13 mouse cellular contexts compared by ENCODE assay signal in genomic region chr9:57806066-57806481, GRCm38 (mm10). TPM values are rescaled to one million over a fixed set of nuclear protein-coding genes. Genes with fewer than 3 reads are reported as not detected.
DNase-seq lines count a peak whose midpoint lies in the region; ATAC-seq and TF ChIP-seq lines count a peak whose summit lies in the region.
"Had no signal": no experiment of that assay in that cellular context is flagged by ENCODE, and none has a peak within 500 bp of the region (broad histone marks: within the 10 kb centered on the region; RNA-seq: fewer than 3 reads in every experiment).

No protein-coding gene starts in this region.

- H3K4me3 ChIP-seq in midbrain, embryonic 10.5 days, result no peak overlapping the region
- H3K4me3 ChIP-seq in midbrain, embryonic 11.5 days (ENCODE audit: low read depth, low read length), result no peak overlapping the region
- no peak overlapping the region for H3K4me3 ChIP-seq in embryonic fibroblast, embryonic 13.5 days (ENCODE audit: insufficient read depth, low read length)
- H3K4me3 ChIP-seq: erythroblast, embryonic 14.5 days; hindbrain, embryonic 12.5 days; stomach, embryonic 15.5 days had no signal

- H3K9ac ChIP-seq in midbrain, embryonic 11.5 days (ENCODE audit: low read length), result no peak overlapping the region
- H3K9ac ChIP-seq: hindbrain, embryonic 12.5 days; stomach, embryonic 15.5 days had no signal

- H3K4me1 ChIP-seq in midbrain, embryonic 10.5 days, result peaks cover 60% of the 10 kb centered on the region
- peaks cover 9% of the 10 kb centered on the region; the same call in 1 of the 2 replicates for H3K4me1 ChIP-seq in midbrain, embryonic 11.5 days (ENCODE audit: control insufficient read depth, insufficient read depth, low read length)
- peaks cover 8% of the 10 kb centered on the region for H3K4me1 ChIP-seq in embryonic fibroblast, embryonic 13.5 days (ENCODE audit: control insufficient read depth, insufficient read depth, low read length)

- DNase-seq in midbrain, embryonic 10.5 days (ENCODE audit: low spot score), result no peak
- DNase-seq in midbrain, embryonic 11.5 days (ENCODE audit: low spot score, missing footprints), result no peak
- peak; percentile 20 for DNase-seq in kidney, postnatal 10 days
- peak; percentile 28 for DNase-seq in splenic B cell, adult 2 months (ENCODE audit: low read depth, low spot score)
- DNase-seq in retina, embryonic 14.5 days (ENCODE audit: low spot score), result no peak
- DNase-seq in lung, postnatal 4 days, result no peak
- DNase-seq: adrenal gland, postnatal 10 days; cerebellum, adult 11 months; heart, adult 18-20 months had no signal

- no peaks in the 10 kb centered on the region for H3K27me3 ChIP-seq in midbrain, embryonic 10.5 days (ENCODE audit: low read depth, poor library complexity, severe bottlenecking)
- no peaks in the 10 kb centered on the region for H3K27me3 ChIP-seq in midbrain, embryonic 11.5 days (ENCODE audit: control insufficient read depth, insufficient read depth, low read length)
- no peaks in the 10 kb centered on the region for H3K27me3 ChIP-seq in splenic B cell, adult 2 months (ENCODE audit: control insufficient read depth, insufficient read depth, low read length, poor library complexity, severe bottlenecking)
- H3K27me3 ChIP-seq: hindbrain, embryonic 12.5 days; stomach, embryonic 15.5 days had no signal

- ATAC-seq in midbrain, embryonic 11.5 days (ENCODE audit: low FRiP score), result no peak

- H3K4me2 ChIP-seq in midbrain, embryonic 11.5 days, result no peak overlapping the region
- H3K4me2 ChIP-seq: hindbrain, embryonic 12.5 days; stomach, embryonic 15.5 days had no signal

- no peaks in the 10 kb centered on the region for H3K9me3 ChIP-seq in midbrain, embryonic 10.5 days (replicated peaks)
- no peaks in the 10 kb centered on the region for H3K9me3 ChIP-seq in midbrain, embryonic 11.5 days (ENCODE audit: control insufficient read depth, low read length)
- H3K9me3 ChIP-seq: hindbrain, embryonic 12.5 days; stomach, embryonic 15.5 days had no signal

- TF ChIP-seq CTCF in embryonic fibroblast, embryonic 13.5 days (IDR thresholded peaks at IDR 0.05; ENCODE audit: borderline replicate concordance, insufficient read depth, low read length), result no peak

- 0 out of 2 replicates have a peak overlapping the region, but pooled peaks have one; percentile 35 for H3K27ac ChIP-seq in midbrain, embryonic 10.5 days (replicated peaks)
- no peak overlapping the region for H3K27ac ChIP-seq in midbrain, embryonic 11.5 days (ENCODE audit: low read depth, low read length)
- H3K27ac ChIP-seq in embryonic fibroblast, embryonic 13.5 days (ENCODE audit: insufficient read depth, low read length), result 0 out of 2 replicates have a peak overlapping the region, but pooled peaks have one; percentile 1
- H3K27ac ChIP-seq: hindbrain, embryonic 12.5 days; stomach, embryonic 15.5 days had no signal

- WGBS in midbrain, embryonic 10.5 days, result 59% methylated on average over 1 of the region's 1 CpGs
- 63% methylated on average over 1 of the region's 1 CpGs for WGBS in midbrain, embryonic 11.5 days

- peaks cover 53% of the 10 kb centered on the region for H3K36me3 ChIP-seq in midbrain, embryonic 10.5 days
- H3K36me3 ChIP-seq in midbrain, embryonic 11.5 days (ENCODE audit: control insufficient read depth, insufficient read depth, low read length), result no peaks in the 10 kb centered on the region
- peaks cover 20% of the 10 kb centered on the region for H3K36me3 ChIP-seq in splenic B cell, adult 2 months (ENCODE audit: control insufficient read depth, insufficient read depth, low read length, poor library complexity, severe bottlenecking)
- H3K36me3 ChIP-seq: stomach, embryonic 15.5 days had no signal

- TF ChIP-seq POLR2A in embryonic fibroblast, embryonic 13.5 days (IDR thresholded peaks at IDR 0.05; ENCODE audit: low read depth, low read length), result no peak

RNA-seq across cellular contexts. Expression of gene Arid3b, which starts 30.5 kb away (rescaled TPM):
- polyA plus RNA-seq in midbrain, embryonic 10.5 days (2016; fragmentation: Nextera tagmentation; extraction: Ambion mirVana), result 40.2 and 41.0 TPM in 2 replicates
- polyA plus RNA-seq in midbrain, embryonic 11.5 days (2014; fragmentation: Nextera tagmentation; extraction: Ambion mirVana), result 22.0 and 25.7 TPM in 2 replicates
- polyA plus RNA-seq in embryonic fibroblast, embryonic 13.5 days (2011; ENCODE audit: insufficient read length, low read depth, missing spikeins), result 4.2 and 4.5 TPM in 2 replicates

RNA-seq across cellular contexts. Expression of gene Clk3, which starts 40.4 kb away (rescaled TPM):
- 100 and 106 TPM in 2 replicates for polyA plus RNA-seq in midbrain, embryonic 10.5 days (2016; fragmentation: Nextera tagmentation; extraction: Ambion mirVana)
- polyA plus RNA-seq in midbrain, embryonic 11.5 days (2014; fragmentation: Nextera tagmentation; extraction: Ambion mirVana), result 84.2 and 91.6 TPM in 2 replicates
- polyA plus RNA-seq in embryonic fibroblast, embryonic 13.5 days (2011; ENCODE audit: insufficient read length, low read depth, missing spikeins), result 46.4 and 54.8 TPM in 2 replicates

Comparison
In these comparisons a context has a peak if more than half of its experiments do, and no peak if none do; other contexts are left out.
1. DNase-seq: peak in kidney, postnatal 10 days (single experiment) and splenic B cell, adult 2 months (single experiment); none in midbrain, embryonic 10.5 days (single experiment), midbrain, embryonic 11.5 days (single experiment), retina, embryonic 14.5 days (single experiment) and lung, postnatal 4 days (0 of 2).